ENCODE assay signal across 9 mouse cellular contexts in the genomic region with DNA sequence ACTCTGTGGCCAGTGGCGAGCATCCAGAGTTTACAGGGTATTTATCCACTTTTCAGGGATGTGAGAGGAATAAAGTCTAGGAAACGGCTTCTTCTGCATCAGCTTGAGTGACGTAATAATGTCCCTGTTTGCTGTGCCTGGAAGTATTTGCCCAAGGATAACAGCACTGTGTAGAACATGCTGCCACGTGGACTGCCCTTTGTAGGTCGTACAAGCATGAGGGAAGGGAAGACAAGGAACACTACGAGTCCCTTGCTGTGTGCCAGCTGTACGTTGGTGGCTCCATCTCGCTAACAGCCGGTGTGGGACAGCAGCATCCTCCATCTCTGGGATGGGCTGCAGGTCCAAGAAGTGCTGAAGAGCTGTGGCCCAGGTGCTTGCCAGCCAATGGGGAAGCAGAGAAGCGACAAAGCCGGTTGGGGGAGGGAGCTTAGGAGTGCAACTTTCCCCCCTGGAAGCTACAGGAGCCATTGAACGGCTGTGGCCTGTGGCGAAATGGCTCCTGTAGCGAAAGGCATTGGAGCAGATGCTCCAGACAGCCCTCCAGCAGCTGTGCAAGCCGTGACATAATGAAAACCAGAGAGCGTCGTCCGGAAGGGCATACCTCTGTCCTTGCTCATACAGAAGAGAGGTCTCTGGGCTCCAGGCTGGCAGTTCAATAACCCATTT.
A peak's percentile ranks its signal among the peaks of the same experiment; 100 is the strongest.
DNase-seq lines count a peak whose midpoint lies in the region; ATAC-seq and TF ChIP-seq lines count a peak whose summit lies in the region.
"Had no signal": no experiment of that assay in that cellular context is flagged by ENCODE, and none has a peak within 500 bp of the region (broad histone marks: within the 10 kb centered on the region; RNA-seq: fewer than 3 reads in every experiment).

No protein-coding gene starts in this region.

- no peak overlapping the region for H3K4me3 ChIP-seq in forebrain, embryonic 16.5 days (replicated peaks; ENCODE audit: low read length)
- no peak overlapping the region for H3K4me3 ChIP-seq in lung, postnatal 0 days (ENCODE audit: low read depth, low read length)
- H3K4me3 ChIP-seq: erythroblast, embryonic 14.5 days had no signal

- CTCF ChIA-PET in Patski (lab: Charles Lee), result interaction anchor here (1.1 to 2.8 kb wide), 6 partner anchors 18 to 255 kb away, joined by 3 to 26 read pairs (median 4); no protein-coding TSS in a partner anchor

- peak overlapping the region; percentile 25 for H3K4me2 ChIP-seq in forebrain, embryonic 16.5 days (ENCODE audit: low read length)
- peak overlapping the region; percentile 35; the same call in 1 of the 2 replicates for H3K4me2 ChIP-seq in lung, postnatal 0 days (replicated peaks; ENCODE audit: low read depth, low read length)

- no peak overlapping the region for H3K9ac ChIP-seq in forebrain, embryonic 16.5 days (replicated peaks; ENCODE audit: low read depth, low read length)
- H3K9ac ChIP-seq in lung, postnatal 0 days (replicated peaks; ENCODE audit: low read depth), result no peak overlapping the region

- peak; percentile 13 to 30 for DNase-seq in cerebellum, adult 18-20 months
- DNase-seq in Patski (ENCODE audit: low read depth, low spot score), result peak; percentile 58
- DNase-seq in lung, postnatal 0 days (ENCODE audit: low spot score), result peak; percentile 67
- DNase-seq in yolk sac, embryonic 10.5 days (ENCODE audit: low spot score), result peak; percentile 26
- DNase-seq in thymus, adult 18-20 months, result no peak
- no peak for DNase-seq in kidney, adult 18-20 months

- no peak for TF ChIP-seq CTCF in Patski (IDR thresholded peaks at IDR 0.05)
- TF ChIP-seq CTCF in lung, postnatal 0 days (IDR thresholded peaks at IDR 0.05), result no peak

- H3K36me3 ChIP-seq in forebrain, embryonic 16.5 days (ENCODE audit: control insufficient read depth, insufficient read depth), result no peaks in the 10 kb centered on the region
- no peaks in the 10 kb centered on the region for H3K36me3 ChIP-seq in lung, postnatal 0 days (ENCODE audit: insufficient read depth, low read length)

- POLR2A ChIA-PET in Patski (lab: Charles Lee), result interaction anchor here (1.0 to 1.6 kb wide), 5 partner anchors 13 to 256 kb away, joined by 3 to 5 read pairs (median 3); a partner anchor contains a TSS

- peaks cover 5% of the 10 kb centered on the region; the same call in 1 of the 2 replicates for H3K4me1 ChIP-seq in forebrain, embryonic 16.5 days (replicated peaks; ENCODE audit: control insufficient read depth, insufficient read depth, low read length)
- H3K4me1 ChIP-seq in lung, postnatal 0 days (ENCODE audit: insufficient read depth, low read depth, low read length), result peaks cover 6% of the 10 kb centered on the region; the same call in 1 of the 2 replicates

- in situ Hi-C loops in Patski (cut with MboI; ENCODE audit: low pct_unique_long_range_greater_than_20kb), result loop anchor here (5.0 to 10.0 kb wide), 4 partner anchors 259 to 646 kb away; no protein-coding TSS in a partner anchor

- H3K9me3 ChIP-seq in forebrain, embryonic 16.5 days (ENCODE audit: control insufficient read depth, low read length), result no peaks in the 10 kb centered on the region
- no peaks in the 10 kb centered on the region for H3K9me3 ChIP-seq in lung, postnatal 0 days (ENCODE audit: low read length)

- H3K27ac ChIP-seq in forebrain, embryonic 16.5 days (ENCODE audit: low read length), result no peak overlapping the region
- H3K27ac ChIP-seq in lung, postnatal 0 days (ENCODE audit: low read length), result no peak overlapping the region

- ATAC-seq in cerebellum, adult (ENCODE audit: insufficient number of reproducible peaks, low FRiP score, low TSS enrichment), result no peak
- ATAC-seq in Patski, result peak; percentile 83
- ATAC-seq in forebrain, embryonic 16.5 days, result peak; percentile 30
- ATAC-seq in lung, postnatal 0 days, result peak; percentile 64

- TF ChIP-seq EP300 in lung, postnatal 0 days (IDR thresholded peaks at IDR 0.05), result no peak

- H3K27me3 ChIP-seq in Patski, result no peaks in the 10 kb centered on the region
- no peaks in the 10 kb centered on the region for H3K27me3 ChIP-seq in forebrain, embryonic 16.5 days (replicated peaks; ENCODE audit: control insufficient read depth, insufficient read depth, low read length)
- H3K27me3 ChIP-seq in lung, postnatal 0 days (replicated peaks; ENCODE audit: insufficient read depth, low read length), result no peaks in the 10 kb centered on the region

- 50% methylated on average over 18 of the region's 18 CpGs for WGBS in forebrain, embryonic 16.5 days
- WGBS in lung, postnatal 0 days, result 49% methylated on average over 18 of the region's 18 CpGs

Comparison
In these comparisons a context has a peak if more than half of its experiments do, and no peak if none do; other contexts are left out.
1. DNase-seq: peak in cerebellum, adult 18-20 months (2 of 2), Patski (single experiment), lung, postnatal 0 days (single experiment) and yolk sac, embryonic 10.5 days (single experiment); none in thymus, adult 18-20 months (0 of 2) and kidney, adult 18-20 months (single experiment).